Mouse (Mus musculus) embryo, embryonic 10 days (tissue): ENCODE results near the gene Hs6st2.

Experiments used
- DNase-seq: peaks from one replicate; pipeline ENCODE4 v3.0.0-alpha.2; 2015; ENCODE audit warnings: low spot score

Hs6st2 gene

GRCm38 (mm10) chrX:51585444-51585843 is 96.2 kb downstream of the Hs6st2 start:
- no peak for DNase-seq

DNA sequence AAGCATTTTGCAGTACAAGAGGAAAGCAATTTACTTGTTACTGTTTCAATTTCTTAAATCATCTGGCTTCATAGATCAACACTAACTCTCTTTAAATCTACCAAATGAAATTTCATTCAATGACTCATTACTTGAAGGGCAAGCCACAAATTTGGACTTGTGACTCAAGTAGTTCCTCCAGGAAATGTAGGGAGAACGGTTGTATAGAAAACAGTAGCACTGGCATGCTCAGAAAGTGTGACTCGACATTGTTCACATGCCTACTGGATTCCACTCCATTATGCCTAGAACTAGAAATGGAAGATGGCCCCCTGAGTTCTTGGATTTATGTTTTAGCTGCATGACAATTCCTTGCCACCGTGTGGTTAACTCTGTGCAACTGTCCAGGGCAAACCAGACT is 100.0 kb downstream of the Hs6st2 start:
- DNase-seq = no peak

DNA sequence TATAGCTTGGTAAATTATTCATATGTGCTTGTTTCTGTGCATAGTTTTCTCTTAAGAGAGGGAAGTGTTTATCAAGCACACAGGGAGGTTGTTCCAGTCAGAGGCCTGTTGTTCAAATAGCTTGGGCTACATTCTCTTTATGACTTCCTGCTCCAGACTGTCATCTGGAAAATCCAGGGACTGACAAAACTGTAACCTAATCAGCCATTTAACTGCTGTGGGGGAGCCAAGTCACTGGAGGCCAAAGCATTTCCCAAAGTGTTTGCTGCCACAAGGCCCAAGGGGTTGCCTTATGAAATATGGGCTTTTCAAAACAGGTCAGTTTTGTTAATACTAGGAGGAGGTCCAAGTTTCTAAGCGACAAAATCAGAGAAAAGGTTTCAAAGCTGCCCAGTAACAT is 119.8 kb downstream of the Hs6st2 start:
- DNase-seq = no peak

DNA sequence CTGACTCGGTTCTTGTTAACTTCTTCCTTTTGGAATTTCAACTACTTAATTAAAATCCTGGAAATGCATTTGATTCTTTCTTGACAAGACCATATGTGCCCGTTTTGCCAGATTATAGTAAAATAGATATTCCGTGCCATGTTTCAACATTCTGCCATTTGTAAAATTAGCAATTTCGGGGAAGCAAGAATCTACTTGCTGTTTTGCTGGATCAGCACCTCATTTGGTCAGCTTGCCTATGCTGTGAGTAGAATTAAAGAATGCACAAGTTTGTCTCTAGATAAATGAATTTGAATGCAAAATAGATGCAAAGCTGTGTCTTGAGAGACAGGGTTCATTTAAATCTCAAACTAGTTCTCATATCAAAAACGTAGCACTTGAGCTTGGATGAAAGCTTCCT is 142.0 kb downstream of the Hs6st2 start:
- DNase-seq = no peak

- no peak for DNase-seq
These were observed 144.6 kb downstream of the Hs6st2 start for GRCm38 (mm10) chrX:51537082-51537481.

GRCm38 (mm10) chrX:51535226-51535625 is 146.4 kb downstream of the Hs6st2 start:
- no peak for DNase-seq

- DNase-seq = no peak
These were observed 150.5 kb downstream of the Hs6st2 start for GRCm38 (mm10) chrX:51531136-51531535.

DNA sequence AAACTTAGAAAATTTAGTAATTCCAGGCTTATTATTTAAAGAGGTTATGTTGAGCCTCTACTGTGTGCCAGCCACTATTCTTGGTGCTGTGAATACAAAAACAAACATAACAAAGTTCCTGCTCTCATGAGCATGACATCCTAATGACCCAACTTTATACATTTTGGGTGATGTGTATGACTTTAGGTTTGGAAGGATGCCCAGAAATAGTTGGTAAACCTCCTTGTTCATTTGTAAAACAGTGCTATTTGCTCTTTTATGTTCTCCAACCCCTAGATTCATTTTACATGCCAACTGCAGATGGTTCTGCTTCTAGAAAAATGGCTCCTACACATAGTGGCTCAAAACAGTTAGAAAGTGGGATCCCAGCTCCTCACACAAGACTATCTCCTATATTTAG is 153.1 kb downstream of the Hs6st2 start:
- no peak for DNase-seq

DNA sequence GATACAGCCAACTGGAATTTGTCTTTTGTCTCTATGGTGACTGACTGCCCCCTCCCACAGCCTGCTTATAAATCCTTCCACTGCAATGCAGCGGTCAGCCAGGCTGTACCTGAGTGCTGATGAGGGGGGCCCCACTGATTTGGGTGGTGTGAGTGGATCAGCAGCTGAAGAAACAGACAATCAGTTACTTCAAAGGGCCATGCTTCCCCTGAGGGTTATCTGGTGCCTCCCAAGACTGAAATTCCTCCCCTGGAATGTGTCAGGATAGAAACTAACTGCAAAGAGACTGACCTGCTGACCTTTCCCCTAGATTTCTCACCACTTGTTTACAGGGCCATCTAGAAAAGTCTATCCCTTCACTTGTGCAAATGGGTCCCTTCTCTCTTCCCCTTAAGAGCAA is 166.8 kb downstream of the Hs6st2 start:
- peak; percentile 79 for DNase-seq

DNA sequence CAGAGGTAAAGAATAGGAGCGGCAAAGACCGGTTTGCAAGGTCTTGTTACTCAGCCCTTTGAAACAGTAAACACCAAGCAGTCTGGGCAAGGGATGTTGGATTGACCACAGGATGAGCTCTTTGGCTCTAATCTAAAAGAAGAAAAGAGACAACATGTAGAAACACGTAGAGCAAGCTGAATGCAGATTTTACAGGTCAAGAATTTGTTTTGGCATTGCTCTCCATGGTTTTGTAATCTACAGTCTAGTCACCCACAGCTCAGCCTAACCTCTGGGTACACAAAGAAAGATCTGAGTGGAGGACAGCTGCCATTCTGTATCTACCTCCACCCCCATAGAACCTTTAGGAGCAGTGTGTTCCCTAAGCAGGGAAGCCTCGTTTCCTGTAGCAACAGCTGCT is 175.1 kb downstream of the Hs6st2 start:
- no peak for DNase-seq

- no peak for DNase-seq
These were observed 176.0 kb downstream of the Hs6st2 start for GRCm38 (mm10) chrX:51505691-51506090.

DNA sequence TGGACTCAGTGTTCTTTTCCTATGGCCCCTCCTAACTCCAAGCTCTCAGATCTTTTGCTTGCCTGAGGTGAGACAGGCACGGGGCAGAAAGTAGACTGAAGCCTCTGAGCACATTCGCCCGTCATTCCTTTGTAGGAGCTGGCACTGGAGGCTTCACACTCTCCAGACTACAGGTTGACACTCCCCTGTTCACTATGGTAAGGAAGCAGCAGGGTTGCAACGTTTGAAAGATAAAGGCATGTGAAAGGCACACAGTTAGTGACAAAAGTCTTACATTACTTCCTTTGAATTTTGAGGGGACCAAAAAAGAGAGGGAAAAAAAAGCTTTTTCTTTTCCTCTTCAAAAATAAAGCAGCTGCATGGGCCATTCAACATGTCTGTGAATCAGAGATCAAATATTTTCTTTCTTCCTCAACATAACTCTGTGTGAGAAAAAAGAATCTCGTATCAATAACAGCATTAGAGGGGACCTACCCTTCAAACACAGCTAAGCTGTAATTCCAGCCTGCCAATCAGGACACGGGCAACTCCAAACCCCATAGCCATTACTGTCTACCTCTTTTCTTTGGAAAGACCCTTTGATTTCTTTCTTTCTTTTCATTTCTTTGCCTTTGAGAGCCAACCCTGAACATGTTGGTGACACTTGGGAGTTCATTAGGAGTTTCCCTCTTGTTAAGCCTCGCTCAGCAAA is 177.7 kb downstream of the Hs6st2 start:
- no peak for DNase-seq

DNA sequence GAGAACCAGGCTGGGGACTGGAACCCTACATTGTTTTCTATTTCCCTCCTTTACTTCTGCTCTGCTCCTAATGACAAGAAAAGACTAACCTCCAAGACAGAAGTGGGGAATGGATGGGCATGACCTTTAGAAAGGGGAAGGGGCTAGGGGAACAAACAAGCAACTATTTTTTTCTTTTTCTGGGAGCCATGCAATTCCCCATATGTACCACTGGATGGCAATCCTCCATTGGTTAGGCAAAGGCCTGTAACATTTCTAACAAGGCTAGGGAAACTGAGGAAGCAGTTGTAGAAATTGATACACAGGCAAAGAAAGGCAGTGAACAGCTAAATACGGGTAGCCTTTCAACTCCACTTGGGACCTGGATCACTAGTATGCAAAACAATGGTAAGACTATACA is 183.8 kb downstream of the Hs6st2 start:
- no peak for DNase-seq

DNA sequence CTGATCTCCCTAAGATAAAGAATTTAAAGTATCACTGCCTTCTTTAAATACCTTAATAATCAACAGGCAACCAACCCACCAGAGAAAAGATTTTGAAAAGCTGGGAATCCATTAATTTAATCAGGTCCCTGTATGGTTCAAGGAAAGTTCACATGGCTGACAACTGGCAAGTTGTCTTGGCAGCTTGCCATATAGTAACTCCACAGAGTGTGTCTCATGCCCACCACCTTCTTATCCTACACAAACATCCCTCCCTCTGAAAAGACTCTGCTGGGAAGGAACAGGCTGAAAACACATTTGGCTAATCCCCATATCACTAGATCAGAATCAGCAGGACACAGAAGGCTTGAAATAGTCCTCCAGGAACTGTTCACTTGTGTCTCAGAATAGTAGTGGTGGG is 193.3 kb downstream of the Hs6st2 start:
- no peak for DNase-seq

DNA sequence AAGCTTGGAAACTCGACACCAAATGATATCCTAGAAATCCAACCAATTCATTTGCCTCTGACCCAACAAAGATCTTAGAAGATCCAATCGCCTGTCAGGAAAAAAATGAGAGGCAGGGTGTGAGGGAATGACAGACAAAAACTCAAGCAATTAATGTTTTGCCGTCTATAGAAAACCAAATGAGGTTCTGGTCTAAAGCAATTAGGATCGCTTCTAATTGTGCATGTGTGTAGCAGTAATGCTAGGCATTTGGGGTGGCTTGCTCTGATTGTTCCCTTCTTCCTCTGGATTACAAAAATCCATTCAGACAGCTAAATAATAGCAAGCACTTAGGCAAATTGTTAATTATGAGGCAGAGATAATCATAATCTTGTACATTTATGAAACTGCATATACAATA is 212.2 kb downstream of the Hs6st2 start:
- DNase-seq = no peak

DNA sequence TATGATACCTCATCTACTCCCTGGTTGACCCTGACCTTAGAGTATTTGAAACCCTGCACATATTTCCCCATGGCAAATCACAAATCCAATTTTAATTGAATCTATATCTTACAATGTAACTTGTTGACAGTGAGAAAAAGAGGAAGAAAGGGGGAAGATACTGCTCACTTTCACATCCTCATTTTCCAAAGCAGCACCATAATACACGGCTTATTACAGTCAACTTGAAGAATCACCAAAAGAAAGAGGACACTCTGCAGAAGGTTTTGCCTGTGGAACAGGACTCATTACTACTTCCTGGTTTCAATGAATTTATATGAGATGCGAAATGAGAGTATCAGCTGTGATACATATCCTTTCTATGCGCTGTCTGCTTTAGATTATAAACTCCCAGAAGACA is 220.2 kb downstream of the Hs6st2 start:
- DNase-seq = no peak

GRCm38 (mm10) chrX:51443366-51443765 is 238.3 kb downstream of the Hs6st2 start:
- DNase-seq = no peak

DNA sequence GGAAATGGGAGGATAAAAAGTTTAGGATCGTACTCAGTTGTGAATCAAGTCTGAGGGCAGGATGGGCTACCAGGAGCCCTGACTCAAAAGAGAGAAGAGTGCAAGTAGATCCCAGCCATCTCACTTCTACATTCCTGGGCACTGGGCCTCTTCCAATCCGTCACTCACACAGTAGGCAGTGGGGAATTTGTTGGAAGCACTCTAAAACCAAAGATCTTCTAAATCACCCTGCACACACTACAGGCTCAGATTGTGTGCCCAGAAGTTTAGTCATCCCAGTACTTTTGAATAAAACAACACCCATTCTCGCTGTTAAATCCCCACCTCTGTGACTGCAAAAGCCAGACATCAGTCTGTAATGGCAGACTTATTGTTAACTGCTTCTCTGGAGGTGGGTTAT is 249.9 kb downstream of the Hs6st2 start:
- no peak for DNase-seq

DNA sequence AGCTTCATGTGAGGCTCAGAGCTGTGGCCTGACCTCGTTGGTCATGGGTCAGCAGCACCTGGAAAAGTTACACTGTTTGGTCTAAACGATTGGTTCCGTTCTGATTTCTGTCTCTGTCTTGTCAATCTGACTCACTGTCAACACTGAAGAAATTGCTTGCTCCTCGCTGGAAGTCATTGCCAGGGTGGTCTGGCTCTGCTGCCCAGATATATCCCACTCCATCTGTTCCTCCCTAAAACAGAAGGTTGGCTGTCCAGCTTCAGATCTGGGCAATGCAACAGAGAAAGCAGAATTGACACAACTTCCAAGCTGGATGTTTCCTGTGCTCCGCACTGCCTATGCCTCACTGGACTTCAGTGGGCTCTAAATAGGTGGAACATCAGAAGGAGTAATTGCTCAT is 256.6 kb downstream of the Hs6st2 start:
- no peak for DNase-seq

DNA sequence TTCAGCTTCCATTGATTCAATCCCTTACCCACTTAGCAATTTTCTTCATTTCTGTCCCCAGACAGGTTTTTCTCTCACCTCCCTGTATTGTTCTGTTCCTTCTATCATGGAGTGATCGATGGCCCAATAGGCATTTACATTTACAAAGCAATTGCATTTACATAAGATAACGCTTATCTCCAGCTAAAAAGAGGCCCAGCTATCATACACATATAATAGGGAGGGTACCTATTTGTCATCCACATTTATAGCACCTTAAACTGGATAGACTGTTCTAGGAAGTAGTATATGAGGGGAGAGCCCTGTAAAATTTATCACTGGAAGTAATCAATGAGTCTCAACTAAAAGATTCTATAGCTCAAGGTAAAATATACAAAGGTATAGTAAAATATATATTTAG is 271.4 kb downstream of the Hs6st2 start:
- no peak for DNase-seq

GRCm38 (mm10) chrX:51397457-51397856 is 284.2 kb downstream of the Hs6st2 start:
- peak; percentile 47 for DNase-seq

- DNase-seq = peak; percentile 79
These were observed 307.0 kb downstream of the Hs6st2 start for GRCm38 (mm10) chrX:51374670-51375069.

- peak; percentile 54 for DNase-seq
These were observed 309.0 kb downstream of the Hs6st2 start for GRCm38 (mm10) chrX:51372477-51373239.

GRCm38 (mm10) chrX:51349682-51350081 is 332.0 kb downstream of the Hs6st2 start:
- DNase-seq = no peak
